Mouse (Mus musculus) kidney, postnatal 0 days (tissue): ENCODE results near the gene Pard3. TPM values are rescaled to one million over a fixed set of nuclear protein-coding genes. Genes with fewer than 3 reads are reported as not detected.

Experiments
- ATAC-seq: fragments of 200-750 bp; cut with Nextera tagmentation; replicated peaks from 2 replicates; pipeline ENCODE4 v1.8.0; 2017; ENCODE audit warnings: low read depth, moderate number of reproducible peaks, moderate TSS enrichment, moderate library complexity; ENCODE audit not compliant: low FRiP score
- DNase-seq: peaks from one replicate; pipeline ENCODE4 v3.0.0-alpha.2; 2016; ENCODE audit warnings: low spot score
- H3K27ac ChIP-seq: fragments of 300-500 bp; sonication (generic); 2 replicates; pipeline ENCODE4 v1.5.1; 2014; ENCODE audit warnings: mild to moderate bottlenecking
- H3K27me3 ChIP-seq: fragments of 300-500 bp; sonication (generic); 2 replicates; pipeline ENCODE4 v1.6.1; 2014; ENCODE audit warnings: low read length, mixed read lengths; ENCODE audit not compliant: insufficient read depth
- H3K36me3 ChIP-seq: fragments of 300-500 bp; sonication (generic); 2 replicates; pipeline ENCODE4 v1.6.1; 2014; ENCODE audit warnings: low read length, mixed read lengths; ENCODE audit not compliant: insufficient read depth
- H3K4me1 ChIP-seq: fragments of 300-500 bp; sonication (generic); replicated peaks from 2 replicates; pipeline ENCODE4 v1.6.1; 2014; ENCODE audit warnings: antibody characterized with exemption, low read length, mixed read lengths; ENCODE audit not compliant: insufficient read depth
- H3K4me2 ChIP-seq: fragments of 300-500 bp; sonication (generic); 2 replicates; pipeline ENCODE4 v1.6.1; 2014; ENCODE audit warnings: mild to moderate bottlenecking, low read length, moderate library complexity, mixed read lengths
- H3K4me3 ChIP-seq: fragments of 300-500 bp; sonication (generic); replicated peaks from 2 replicates; pipeline ENCODE4 v1.5.1; 2014; ENCODE audit warnings: low read depth, low read length
- H3K9ac ChIP-seq: fragments of 300-500 bp; sonication (generic); 2 replicates; pipeline ENCODE4 v1.6.1; 2014; ENCODE audit warnings: low read depth, low read length
- H3K9me3 ChIP-seq: fragments of 300-500 bp; sonication (generic); replicated peaks from 2 replicates; pipeline ENCODE4 v1.6.1; 2016; ENCODE audit warnings: low read length, inconsistent platforms, mixed read lengths
- CTCF ChIP-seq: IDR thresholded peaks from 2 replicates; pipeline ENCODE4 v1.5.1; 2016; ENCODE audit warnings: antibody characterized with exemption, low read depth, mild to moderate bottlenecking, moderate library complexity
- WGBS: fragments of 180-500 bp; shearing (Covaris S2); extraction: QIAGEN DNeasy Blood & Tissue Kit; methylation state at CpG from one replicate; pipeline ENCODE4 v1.1.7; 2014; 5-methylcytosine and 5-hydroxymethylcytosine counted together
- polyA plus RNA-seq: library from polyadenylated mRNA; unstranded; fragments of >200 nt; fragmentation: Nextera tagmentation; extraction: Ambion mirVana; gene quantifications from 2 replicates; pipeline ENCODE4 v1.2.1, GENCODE M21; 2015

Pard3 gene
- polyA plus RNA-seq, 1 experiment from 2014 or later: 23.1 TPM

- Histone ChIP-seq H3K4me2 (no peak overlapping the region), H3K9me3 (no peaks in the 10 kb centered on the region), H3K9ac (no peak overlapping the region), H3K36me3 (no peaks in the 10 kb centered on the region), H3K27ac (no peak overlapping the region), H3K4me1 (no peaks in the 10 kb centered on the region), H3K27me3 (no peaks in the 10 kb centered on the region), H3K4me3 (no peak overlapping the region)
- TF ChIP-seq CTCF: no peak
- DNase-seq: no peak
- no peak for ATAC-seq
- 53% methylated on average over 3 of the region's 3 CpGs for WGBS
Measured at GRCm38 (mm10) chr8:127457901-127458300, 394.2 kb downstream of the Pard3 start.

GRCm38 (mm10) chr8:127461173-127461572, 397.5 kb downstream of the Pard3 start:
- Histone ChIP-seq H3K4me2 (no peak overlapping the region), H3K27me3 (no peaks in the 10 kb centered on the region), H3K36me3 (no peaks in the 10 kb centered on the region), H3K27ac (no peak overlapping the region), H3K9me3 (no peaks in the 10 kb centered on the region), H3K4me1 (no peaks in the 10 kb centered on the region), H3K9ac (no peak overlapping the region), H3K4me3 (no peak overlapping the region)
- no peak for DNase-seq
- no peak for TF ChIP-seq CTCF
- 83% methylated on average over 3 of the region's 3 CpGs for WGBS
- ATAC-seq: no peak

- Histone ChIP-seq H3K27me3 (no peaks in the 10 kb centered on the region), H3K9ac (no peak overlapping the region)
Measured at GRCm38 (mm10) chr8:127462378-127462935, 398.8 kb downstream of the Pard3 start.

GRCm38 (mm10) chr8:127464300-127464699, 400.6 kb downstream of the Pard3 start:
- Histone ChIP-seq H3K4me1 (no peaks in the 10 kb centered on the region), H3K27ac (no peak overlapping the region), H3K27me3 (no peaks in the 10 kb centered on the region), H3K4me3 (no peak overlapping the region), H3K9me3 (no peaks in the 10 kb centered on the region), H3K4me2 (no peak overlapping the region), H3K36me3 (no peaks in the 10 kb centered on the region), H3K9ac (no peak overlapping the region)
- peak; percentile 80 for ATAC-seq
- peak; percentile 45 for DNase-seq
- WGBS: 79% methylated on average over 1 of the region's 1 CpGs
- TF ChIP-seq CTCF: no peak

More at GRCm38 (mm10) chr8:127462378-127462935, 398.8 kb downstream of the Pard3 start:
- Histone ChIP-seq H3K27ac (no peak overlapping the region), H3K36me3 (no peaks in the 10 kb centered on the region), H3K4me3 (no peak overlapping the region), H3K4me1 (no peaks in the 10 kb centered on the region), H3K9me3 (no peaks in the 10 kb centered on the region), H3K4me2 (no peak overlapping the region)
- no peak for ATAC-seq
- no peak for DNase-seq
- TF ChIP-seq CTCF: no peak
- WGBS: 82% methylated on average over 2 of the region's 2 CpGs

- Histone ChIP-seq H3K9ac (no peak overlapping the region), H3K9me3 (no peaks in the 10 kb centered on the region), H3K4me3 (no peak overlapping the region), H3K4me1 (no peaks in the 10 kb centered on the region), H3K27me3 (no peaks in the 10 kb centered on the region), H3K4me2 (no peak overlapping the region), H3K36me3 (no peaks in the 10 kb centered on the region), H3K27ac (no peak overlapping the region)
- TF ChIP-seq CTCF: no peak
- WGBS: 60% methylated on average over 2 of the region's 2 CpGs
- ATAC-seq: no peak
- no peak for DNase-seq
Measured at GRCm38 (mm10) chr8:127472204-127472603, 408.5 kb downstream of the Pard3 start.

- Histone ChIP-seq H3K27me3 (no peaks in the 10 kb centered on the region), H3K4me3 (no peak overlapping the region), H3K27ac (no peak overlapping the region), H3K4me1 (no peaks in the 10 kb centered on the region), H3K36me3 (no peaks in the 10 kb centered on the region), H3K4me2 (no peak overlapping the region), H3K9ac (no peak overlapping the region), H3K9me3 (no peaks in the 10 kb centered on the region)
- TF ChIP-seq CTCF: no peak
- no peak for DNase-seq
- 91% methylated on average over 2 of the region's 2 CpGs for WGBS
- ATAC-seq: no peak
Measured at GRCm38 (mm10) chr8:127480003-127480402, 416.3 kb downstream of the Pard3 start.

GRCm38 (mm10) chr8:127485618-127486017, 421.9 kb downstream of the Pard3 start:
- Histone ChIP-seq H3K4me1 (no peaks in the 10 kb centered on the region), H3K9me3 (no peaks in the 10 kb centered on the region), H3K4me2 (no peak overlapping the region), H3K27me3 (no peaks in the 10 kb centered on the region), H3K27ac (no peak overlapping the region), H3K9ac (no peak overlapping the region), H3K4me3 (no peak overlapping the region), H3K36me3 (no peaks in the 10 kb centered on the region)
- WGBS: 56% methylated on average over 5 of the region's 5 CpGs
- no peak for TF ChIP-seq CTCF
- DNase-seq (peak; percentile 39), ATAC-seq (no peak)
